Mouse (Mus musculus) lung, adult 2 months (tissue): Measurements from ENCODE around the gene Stac. TPM values are rescaled to one million over a fixed set of nuclear protein-coding genes. Genes with fewer than 3 reads are reported as not detected.

Source experiments
- DNase-seq: peaks from one replicate; pipeline ENCODE4 v3.0.0; 2022
- H3K4me1 ChIP-seq: fragments of 200-500 bp; 2 replicates; pipeline ENCODE4 v1.6.1; 2011; ENCODE audit warnings: low read length; ENCODE audit not compliant: control insufficient read depth, insufficient read depth
- H3K4me3 ChIP-seq: fragments of 200-500 bp; replicated peaks from 2 replicates; pipeline ENCODE3; 2011; ENCODE audit warnings: low read depth, mild to moderate bottlenecking, control low read depth, low read length; ENCODE audit errors: extremely low read depth
- CTCF ChIP-seq: fragments of 200-500 bp; IDR thresholded peaks from 2 replicates; pipeline ENCODE4 v1.5.1; 2011; ENCODE audit warnings: mild to moderate bottlenecking, low read length, control low read depth; ENCODE audit not compliant: insufficient read depth
- POLR2A ChIP-seq: fragments of 200-500 bp; IDR thresholded peaks from 2 replicates; pipeline ENCODE4 v1.6.1; 2011; ENCODE audit warnings: low read depth, mild to moderate bottlenecking, control low read depth, low read length, borderline replicate concordance; ENCODE audit errors: extremely low read depth
- WGBS: fragments of 180-500 bp; shearing (Covaris S2); methylation state at CpG from one replicate; pipeline ENCODE4 v1.1.7; 2018; 5-methylcytosine and 5-hydroxymethylcytosine counted together
- polyA plus RNA-seq: library from polyadenylated mRNA; depleted of rRNA; stranded (reverse); fragments of >200 nt; gene quantifications from 2 replicates; pipeline ENCODE4 v1.2.3, GENCODE M21; 2012

Stac gene
- polyA plus RNA-seq, 1 experiment = 1.7 TPM

GRCm38 (mm10) chr9:111621191-111621590, 69.0 kb downstream of the Stac start:
- TF ChIP-seq POLR2A = no peak
- TF ChIP-seq CTCF = no peak
- H3K4me3 ChIP-seq = no peak overlapping the region
- H3K4me1 ChIP-seq = no peaks in the 10 kb centered on the region
- WGBS = 71% methylated on average over 2 of the region's 2 CpGs
- no peak for DNase-seq

GRCm38 (mm10) chr9:111611341-111611740, 78.8 kb downstream of the Stac start:
- H3K4me1 ChIP-seq = no peaks in the 10 kb centered on the region; the same call in 1 of the 2 replicates
- 60% methylated on average over 3 of the region's 3 CpGs for WGBS
- TF ChIP-seq CTCF = no peak
- TF ChIP-seq POLR2A = no peak
- no peak for DNase-seq
- H3K4me3 ChIP-seq = no peak overlapping the region

GRCm38 (mm10) chr9:111608762-111609161, 81.4 kb downstream of the Stac start:
- DNase-seq = no peak
- 30% methylated on average over 6 of the region's 6 CpGs for WGBS
- H3K4me1 ChIP-seq = no peaks in the 10 kb centered on the region; the same call in 1 of the 2 replicates
- no peak for TF ChIP-seq CTCF
- TF ChIP-seq POLR2A = no peak
- H3K4me3 ChIP-seq = no peak overlapping the region

- no peaks in the 10 kb centered on the region; the same call in 1 of the 2 replicates for H3K4me1 ChIP-seq
- DNase-seq = no peak
- H3K4me3 ChIP-seq = no peak overlapping the region
- TF ChIP-seq CTCF (no peak), POLR2A (no peak)
- WGBS = 87% methylated on average over 8 of the region's 8 CpGs
Measured at GRCm38 (mm10) chr9:111606603-111607002, 83.5 kb downstream of the Stac start.

- 78% methylated on average over 2 of the region's 2 CpGs for WGBS
- DNase-seq = no peak
- Histone ChIP-seq H3K4me1 (no peaks in the 10 kb centered on the region), H3K4me3 (no peak overlapping the region)
- TF ChIP-seq CTCF (no peak), POLR2A (no peak)
Measured at GRCm38 (mm10) chr9:111587527-111587926, 102.6 kb downstream of the Stac start.

GRCm38 (mm10) chr9:111578784-111579183, 111.4 kb downstream of the Stac start:
- Histone ChIP-seq H3K4me3 (no peak overlapping the region), H3K4me1 (no peaks in the 10 kb centered on the region)
- no peak for TF ChIP-seq CTCF
- no peak for TF ChIP-seq POLR2A
- DNase-seq = no peak
- 79% methylated on average over 9 of the region's 9 CpGs for WGBS

- 49% methylated on average over 6 of the region's 6 CpGs for WGBS
- Histone ChIP-seq H3K4me3 (no peak overlapping the region), H3K4me1 (no peaks in the 10 kb centered on the region)
- TF ChIP-seq POLR2A (no peak), CTCF (no peak)
- DNase-seq = no peak
Measured at GRCm38 (mm10) chr9:111577453-111577852, 112.7 kb downstream of the Stac start.

- no peak overlapping the region for H3K4me3 ChIP-seq
- no peak for TF ChIP-seq POLR2A
- WGBS = 53% methylated on average over 4 of the region's 4 CpGs
Measured at GRCm38 (mm10) chr9:111575889-111576288, 114.3 kb downstream of the Stac start.

GRCm38 (mm10) chr9:111573836-111574235, 116.3 kb downstream of the Stac start:
- WGBS = 83% methylated on average over 5 of the region's 5 CpGs
- no peak overlapping the region for H3K4me3 ChIP-seq
- no peak for DNase-seq

More at GRCm38 (mm10) chr9:111575889-111576288, 114.3 kb downstream of the Stac start:
- DNase-seq = no peak
- H3K4me1 ChIP-seq = no peaks in the 10 kb centered on the region

GRCm38 (mm10) chr9:111571619-111572018, 118.5 kb downstream of the Stac start:
- Histone ChIP-seq H3K4me3 (no peak overlapping the region), H3K4me1 (no peaks in the 10 kb centered on the region)
- WGBS = 70% methylated on average over 5 of the region's 5 CpGs
- no peak for DNase-seq
- TF ChIP-seq CTCF (no peak), POLR2A (no peak)

More at GRCm38 (mm10) chr9:111573836-111574235, 116.3 kb downstream of the Stac start:
- TF ChIP-seq CTCF (no peak), POLR2A (no peak)
- H3K4me1 ChIP-seq = no peaks in the 10 kb centered on the region

- 94% methylated on average over 6 of the region's 6 CpGs for WGBS
- Histone ChIP-seq H3K4me1 (no peaks in the 10 kb centered on the region), H3K4me3 (no peak overlapping the region)
- no peak for DNase-seq
- TF ChIP-seq CTCF = no peak
- TF ChIP-seq POLR2A = no peak
Measured at GRCm38 (mm10) chr9:111564176-111564575, 126.0 kb downstream of the Stac start.
